Mouse (Mus musculus) CH12.LX (cell line): Measurements from ENCODE around the gene Plekha4.

Source experiments
- CHD2 ChIP-seq: IDR thresholded peaks from 2 replicates; pipeline ENCODE4 v1.6.1; 2011; ENCODE audit warnings: low read length, improper control_type of control experiment
- CTCF ChIP-seq, 2 experiments: IDR thresholded peaks in 1 of 2; conservative IDR thresholded peaks in 1 of 2; 2 replicates each; pipeline ENCODE4 v1.5.1; 2011 to 2012; ENCODE audit warnings: low read depth in 2 of 2, low read length in 2 of 2, improper control_type of control experiment in 1 of 2, inconsistent platforms in 1 of 2, mild to moderate bottlenecking in 1 of 2, moderate library complexity in 1 of 2
- EP300 ChIP-seq: IDR thresholded peaks from 2 replicates; pipeline ENCODE4 v1.6.1; 2011; ENCODE audit warnings: low read length, improper control_type of control experiment
- HCFC1 ChIP-seq: IDR thresholded peaks from 2 replicates; pipeline ENCODE4 v1.6.1; 2012; ENCODE audit warnings: low read depth, mild to moderate bottlenecking, inconsistent platforms, low read length, improper control_type of control experiment
- KAT2A ChIP-seq: IDR thresholded peaks from 2 replicates; pipeline ENCODE4 v1.6.1; 2012; ENCODE audit warnings: low read length, improper control_type of control experiment, inconsistent platforms; ENCODE audit not compliant: insufficient replicate concordance
- MXI1 ChIP-seq: IDR thresholded peaks from 2 replicates; pipeline ENCODE4 v1.6.1; 2011; ENCODE audit warnings: mild to moderate bottlenecking, low read depth, low read length, improper control_type of control experiment
- POLR2A ChIP-seq: IDR thresholded peaks from 2 replicates; pipeline ENCODE4 v1.6.1; 2011; ENCODE audit warnings: low read depth, mild to moderate bottlenecking, improper control_type of control experiment, low read length
- SIN3A ChIP-seq: IDR thresholded peaks from 2 replicates; pipeline ENCODE4 v1.6.1; 2012; ENCODE audit warnings: low read length, improper control_type of control experiment, inconsistent platforms
- TCF12 ChIP-seq: IDR thresholded peaks from 2 replicates; pipeline ENCODE4 v1.6.1; 2014; ENCODE audit warnings: low read depth, mild to moderate bottlenecking, inconsistent platforms, low read length, improper control_type of control experiment
- ZKSCAN1 ChIP-seq: IDR thresholded peaks from 2 replicates; pipeline ENCODE4 v1.6.1; 2012; ENCODE audit warnings: low read depth, inconsistent platforms, low read length, improper control_type of control experiment, borderline replicate concordance

DNA sequence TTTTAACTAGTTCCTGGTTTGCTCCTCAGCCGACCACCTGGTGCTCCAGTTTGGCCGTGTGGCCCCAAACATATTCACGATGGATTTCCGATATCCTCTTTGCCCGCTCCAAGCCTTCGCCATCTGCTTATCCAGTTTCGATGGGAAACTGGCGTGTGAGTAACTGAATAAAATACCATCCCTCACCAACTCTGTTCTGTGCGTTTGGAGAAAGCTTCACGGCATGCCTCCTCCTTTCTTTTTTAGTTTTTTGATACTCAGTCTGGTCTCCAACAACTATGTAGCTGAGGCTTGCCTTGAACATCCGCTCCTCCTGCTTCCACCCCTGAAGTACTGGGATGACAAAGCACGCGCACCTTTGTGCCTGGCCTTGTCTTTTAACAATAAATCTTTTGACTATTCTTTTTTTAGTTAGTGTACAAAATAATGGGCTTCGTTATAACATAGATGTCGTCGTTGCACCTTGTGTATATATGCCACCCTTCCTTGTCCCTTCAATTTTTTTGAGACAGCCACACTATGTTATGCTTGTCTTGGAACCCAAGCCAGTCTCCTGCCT lies 3.9 kb upstream of the Plekha4 start:
- TF ChIP-seq CTCF (conservative IDR thresholded peaks at IDR 0.05 in 1 of 2, IDR thresholded peaks at IDR 0.05 in 1 of 2; ENCODE audit: low read depth in 2 of 2, low read length in 2 of 2) (no peak), ZKSCAN1 (no peak), EP300 (no peak), MXI1 (no peak), HCFC1 (no peak), KAT2A (no peak), CHD2 (no peak), POLR2A (no peak), TCF12 (no peak), SIN3A (0 out of 2 replicates have a peak, but pooled peaks have one; percentile 4)
